Mouse (Mus musculus): Measurements from ENCODE around the gene Ifi203. TPM values are rescaled to one million over a fixed set of nuclear protein-coding genes. Genes with fewer than 3 reads are reported as not detected.

Ifi203 gene
- polyA plus RNA-seq, 1 experiment from 2014 or later: 3.7 TPM

Other genes starting within 250 kb of the Ifi203 start
- 1.1 and 1.4 TPM in 2 replicates for gene Ifi207, start 200.9 kb downstream of the Ifi203 start, polyA plus RNA-seq (2015; fragmentation: Nextera tagmentation; extraction: Ambion mirVana)
- gene Ifi204, start 175.7 kb downstream of the Ifi203 start, polyA plus RNA-seq (2015; fragmentation: Nextera tagmentation; extraction: Ambion mirVana): 3.2 and 3.6 TPM in 2 replicates
- gene Ifi211, start 29.6 kb downstream of the Ifi203 start, polyA plus RNA-seq (2015; fragmentation: Nextera tagmentation; extraction: Ambion mirVana): 1.3 and 1.6 TPM in 2 replicates
- 4.3 and 6.1 TPM in 2 replicates for gene Mndal, start 181 bp downstream of the Ifi203 start, polyA plus RNA-seq (2015; fragmentation: Nextera tagmentation; extraction: Ambion mirVana)
- not detected in 2 replicates for gene Ifi202b, start 40.1 kb upstream of the Ifi203 start, polyA plus RNA-seq (2015; fragmentation: Nextera tagmentation; extraction: Ambion mirVana)
- gene Ifi205, start 89.1 kb upstream of the Ifi203 start, polyA plus RNA-seq (2015; fragmentation: Nextera tagmentation; extraction: Ambion mirVana): 1.7 and 1.9 TPM in 2 replicates
- gene Olfr433, start 98.0 kb upstream of the Ifi203 start, polyA plus RNA-seq (2015; fragmentation: Nextera tagmentation; extraction: Ambion mirVana): not detected in 2 replicates
- not detected in 2 replicates for gene Olfr432, start 106.5 kb upstream of the Ifi203 start, polyA plus RNA-seq (2015; fragmentation: Nextera tagmentation; extraction: Ambion mirVana)
- gene Olfr430, start 123.9 kb upstream of the Ifi203 start, polyA plus RNA-seq (2015; fragmentation: Nextera tagmentation; extraction: Ambion mirVana): not detected in 2 replicates
- not detected in 2 replicates for gene Olfr429, start 141.7 kb upstream of the Ifi203 start, polyA plus RNA-seq (2015; fragmentation: Nextera tagmentation; extraction: Ambion mirVana)
- not detected in 2 replicates for gene Olfr427, start 154.2 kb upstream of the Ifi203 start, polyA plus RNA-seq (2015; fragmentation: Nextera tagmentation; extraction: Ambion mirVana)
- gene Olfr231, start 178.5 kb upstream of the Ifi203 start, polyA plus RNA-seq (2015; fragmentation: Nextera tagmentation; extraction: Ambion mirVana): not detected in 2 replicates
- not detected in 2 replicates for gene Olfr424, start 188.8 kb upstream of the Ifi203 start, polyA plus RNA-seq (2015; fragmentation: Nextera tagmentation; extraction: Ambion mirVana)
- not detected in 2 replicates for gene Olfr420, start 213.0 kb upstream of the Ifi203 start, polyA plus RNA-seq (2015; fragmentation: Nextera tagmentation; extraction: Ambion mirVana)
- gene Spta1, start 230.1 kb upstream of the Ifi203 start, polyA plus RNA-seq (2015; fragmentation: Nextera tagmentation; extraction: Ambion mirVana): 0.04 TPM in 1 of 2 replicates, not detected in the other